Mouse (Mus musculus): ENCODE data around the gene Ovol3.

Gene Ovol3

GRCm38 (mm10) chr7:30194101-30194831 is 41.3 kb downstream of the Ovol3 start:
- no peak for DNase-seq (ENCODE audit: low read depth, low spot score)

GRCm38 (mm10) chr7:30193581-30194100 is 41.9 kb downstream of the Ovol3 start:
- DNase-seq (ENCODE audit: low read depth, low spot score): no peak

- no peak for DNase-seq (ENCODE audit: low read depth, low spot score)
Measured at GRCm38 (mm10) chr7:30193013-30193412, 42.5 kb downstream of the Ovol3 start.

GRCm38 (mm10) chr7:30192088-30192487 is 43.4 kb downstream of the Ovol3 start:
- no peak for DNase-seq (ENCODE audit: low read depth, low spot score)

- no peak for DNase-seq (ENCODE audit: low read depth, low spot score)
Measured at GRCm38 (mm10) chr7:30189116-30189491, 46.4 kb downstream of the Ovol3 start.

GRCm38 (mm10) chr7:30188344-30189115 is 47.0 kb downstream of the Ovol3 start:
- no peak for DNase-seq (ENCODE audit: low read depth, low spot score)

- DNase-seq (ENCODE audit: low read depth, low spot score): no peak
Measured at GRCm38 (mm10) chr7:30184641-30185348, 50.7 kb downstream of the Ovol3 start.

GRCm38 (mm10) chr7:30183879-30184289 is 51.6 kb downstream of the Ovol3 start, which contains the start of gene Cox7a1:
TSS of gene Cox7a1 (plus strand) at chr7:30184144.
- no peak for DNase-seq (ENCODE audit: low read depth, low spot score)
